Mouse (Mus musculus) kidney, adult 9 months (tissue): ENCODE measurements around the gene Fkbp11.
"Not testable (repeated sequence)": the region's sequence is repeated elsewhere in the genome, so short reads cannot be mapped to it uniquely, and the experiment has no call there.

Source experiments
- DNase-seq: peaks from one replicate; pipeline ENCODE4 v3.0.0; 2022

Gene Fkbp11

DNA sequence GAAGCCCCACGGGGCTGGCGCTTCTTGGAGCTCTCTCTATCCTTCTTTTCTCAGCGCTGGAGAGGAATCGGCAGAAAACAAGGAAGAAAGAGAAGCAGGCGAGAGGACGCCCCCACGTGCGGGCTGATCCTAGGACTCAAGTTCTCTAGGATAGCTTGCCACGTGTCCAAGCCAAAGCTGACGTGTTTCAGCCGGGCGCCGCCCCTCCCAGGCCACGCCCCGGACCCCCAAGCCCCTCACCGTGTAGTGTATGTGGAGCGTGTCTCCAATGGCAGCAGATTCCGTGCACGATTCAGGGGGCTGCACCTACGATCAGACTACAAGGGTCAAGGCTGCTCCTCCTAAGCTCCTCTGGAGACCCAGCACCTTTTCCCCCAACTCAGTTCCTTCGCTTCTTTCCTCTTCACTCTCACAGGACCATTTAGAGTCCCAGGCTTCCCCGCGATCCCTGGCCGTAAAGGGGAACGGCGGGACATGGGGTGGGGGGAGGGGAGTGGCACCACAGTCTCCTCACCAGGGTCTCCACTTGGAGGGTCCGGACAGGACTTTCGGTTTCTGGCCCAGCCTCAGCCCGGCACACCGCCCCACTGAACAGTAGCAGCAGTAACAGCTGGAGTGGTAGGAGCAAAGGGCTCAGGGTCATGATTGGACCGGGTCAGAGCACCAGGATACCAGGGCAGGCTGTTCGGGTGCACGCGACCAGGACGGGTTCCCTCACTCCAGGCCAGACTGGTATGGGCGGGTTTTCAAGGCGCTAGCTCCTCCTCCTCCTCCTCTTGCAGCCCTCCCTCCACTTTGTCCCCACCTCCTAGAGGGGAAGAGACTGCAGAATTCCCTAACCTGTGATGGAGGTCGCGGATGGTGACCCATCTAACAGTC lies at the start of gene Fkbp11:
TSS of gene Fkbp11 (minus strand) at position 756 of the 879 bp plus-strand sequence.
- peak; percentile 81 for DNase-seq

GRCm38 (mm10) chr15:98777762-98778161 lies 49.8 kb upstream of the Fkbp11 start, which contains the start of gene Wnt10b:
TSS of gene Wnt10b (minus strand) at chr15:98778150.
- DNase-seq: no peak

GRCm38 (mm10) chr15:98777005-98777616 lies 49.1 kb upstream of the Fkbp11 start:
- DNase-seq: no peak

DNA sequence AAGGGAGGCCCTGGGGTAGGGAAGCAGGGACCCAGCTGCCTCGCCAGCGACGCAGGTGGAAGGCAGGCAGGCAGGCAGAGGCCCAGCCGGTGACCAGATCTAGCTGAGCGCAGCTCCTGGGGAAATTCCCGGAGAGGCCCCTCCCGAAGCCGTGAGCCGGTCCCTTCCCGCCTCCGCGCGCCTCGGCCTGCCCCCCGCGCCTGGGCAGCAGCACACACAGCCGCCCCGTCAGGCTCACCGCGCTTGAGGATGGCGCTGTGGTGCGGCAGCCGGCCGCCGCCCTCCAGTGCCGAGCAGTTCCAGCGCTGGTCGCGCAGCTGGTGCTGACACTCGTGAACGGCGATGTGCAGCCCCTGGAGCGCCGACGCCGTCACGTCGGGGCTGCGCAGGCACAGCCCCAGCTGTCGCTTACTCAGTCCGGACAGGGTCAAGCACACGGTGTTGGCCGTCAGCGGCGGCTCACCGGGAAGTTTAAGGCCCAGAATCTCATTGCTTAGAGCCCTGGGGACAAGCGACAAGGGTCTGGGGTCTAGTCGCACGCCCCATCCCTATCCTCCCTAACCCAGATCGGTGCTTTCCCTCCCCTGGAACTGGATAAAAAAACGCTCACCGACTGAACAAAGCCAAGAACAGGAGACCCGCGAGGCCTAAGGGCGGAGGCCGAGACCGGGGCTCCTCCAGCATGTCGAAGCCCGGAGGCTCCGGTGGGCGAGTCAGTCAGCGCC lies 48.4 kb upstream of the Fkbp11 start:
- DNase-seq: peak; percentile 19

GRCm38 (mm10) chr15:98775533-98775932 lies 47.5 kb upstream of the Fkbp11 start:
- DNase-seq: no peak

GRCm38 (mm10) chr15:98774096-98774495 lies 46.1 kb upstream of the Fkbp11 start:
- no peak for DNase-seq

- peak; percentile 19 for DNase-seq
Measured at GRCm38 (mm10) chr15:98772511-98773211, 44.7 kb upstream of the Fkbp11 start.

DNA sequence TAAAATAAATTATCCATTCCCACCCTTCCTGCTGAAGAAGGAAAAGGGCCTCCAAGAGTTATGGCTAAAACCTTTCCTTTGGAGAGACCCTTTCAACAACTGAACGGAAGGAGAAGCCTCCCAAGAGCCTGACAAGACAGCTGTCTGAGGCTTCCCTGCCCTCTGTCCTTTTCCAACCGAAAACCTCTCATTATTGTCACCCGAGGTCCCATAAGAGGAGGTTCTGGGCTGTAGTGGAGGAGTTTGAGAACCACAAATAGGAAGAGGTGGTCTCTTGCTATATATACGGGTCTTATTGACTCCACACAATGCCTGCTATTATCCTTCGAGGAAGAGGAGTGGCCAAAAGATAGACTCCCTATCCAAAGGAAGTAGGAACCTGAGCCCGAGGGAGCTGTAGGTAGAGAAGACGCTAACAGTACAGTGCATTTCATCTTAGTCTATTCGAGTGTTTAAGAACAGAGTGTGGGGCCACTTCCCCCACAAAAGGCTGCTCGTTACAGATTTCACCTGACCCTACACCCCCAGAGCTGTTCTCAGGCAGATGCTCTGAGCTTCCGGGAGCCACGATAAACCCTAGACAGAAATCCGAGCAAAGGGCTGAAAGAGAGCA lies 43.9 kb upstream of the Fkbp11 start:
- DNase-seq: no peak

GRCm38 (mm10) chr15:98768259-98768658 lies 40.3 kb upstream of the Fkbp11 start:
- no peak for DNase-seq

GRCm38 (mm10) chr15:98765929-98766328 lies 37.9 kb upstream of the Fkbp11 start:
- no peak for DNase-seq

GRCm38 (mm10) chr15:98762670-98763529 lies 34.9 kb upstream of the Fkbp11 start, which contains the start of gene Arf3:
TSS of gene Arf3 (minus strand) at chr15:98763214.
- DNase-seq: peak; percentile 95

- DNase-seq: peak; percentile 79
Measured at GRCm38 (mm10) chr15:98762201-98762621, 34.2 kb upstream of the Fkbp11 start.

DNA sequence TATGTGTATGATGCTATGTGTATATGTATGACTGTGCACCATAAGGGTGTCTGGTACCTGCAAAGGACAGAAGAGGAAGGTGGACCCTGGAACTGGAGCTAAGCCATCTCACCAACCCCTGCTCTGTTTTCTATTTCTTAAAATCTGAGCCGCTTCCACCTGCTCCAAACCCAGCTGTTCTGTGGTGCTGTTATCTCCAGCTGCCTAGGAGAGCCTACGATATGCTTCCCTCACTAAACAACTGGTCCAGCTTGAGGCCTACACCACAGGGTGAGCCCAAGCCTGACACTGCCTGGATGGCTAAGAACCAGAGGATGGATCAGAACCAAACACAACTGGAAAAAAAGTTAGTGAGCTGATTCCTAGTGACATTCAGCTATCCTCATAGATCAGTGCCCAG lies 26.1 kb upstream of the Fkbp11 start:
- DNase-seq: no peak

DNA sequence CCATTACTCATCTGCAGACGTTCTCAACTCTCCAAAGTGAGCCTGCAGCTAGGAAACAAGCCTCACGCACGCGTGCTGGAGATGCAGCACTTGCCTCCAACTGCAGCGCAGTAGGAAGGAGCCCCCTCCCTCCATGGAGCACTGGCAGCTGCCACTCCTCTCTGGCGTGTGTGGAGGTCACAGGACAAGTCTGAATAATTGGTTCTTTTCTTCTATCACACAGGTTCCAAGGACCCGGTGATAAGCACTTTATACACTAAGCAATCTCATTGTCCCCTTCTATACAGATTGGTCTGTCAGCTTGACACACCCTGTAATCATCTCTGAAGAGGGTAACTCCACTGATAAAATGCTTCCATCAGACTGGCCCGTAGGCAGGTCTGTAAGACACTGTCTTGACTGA lies 25.0 kb upstream of the Fkbp11 start:
- DNase-seq: no peak

DNA sequence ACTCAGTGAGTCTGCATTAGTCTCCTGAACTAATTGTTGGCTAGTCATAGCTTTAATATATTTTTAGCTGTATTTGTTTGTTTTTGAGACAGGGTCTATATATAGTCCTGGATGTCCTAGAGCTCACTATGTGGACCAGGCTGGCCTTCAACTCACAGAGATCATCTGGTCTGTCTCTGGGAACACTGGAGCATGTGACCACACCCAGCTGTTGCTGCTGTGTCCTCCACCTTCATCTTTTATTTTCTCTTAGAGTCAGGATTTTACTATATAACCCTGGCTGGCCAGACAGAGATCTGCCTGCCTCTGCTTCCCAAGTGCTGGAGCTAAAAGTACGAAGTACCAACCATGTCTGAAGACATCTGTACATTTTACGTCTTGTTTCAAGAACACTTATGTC lies 21.1 kb upstream of the Fkbp11 start:
- no peak for DNase-seq

- no peak for DNase-seq
Measured at GRCm38 (mm10) chr15:98747296-98747695, 19.3 kb upstream of the Fkbp11 start.

GRCm38 (mm10) chr15:98746344-98746965 lies 18.5 kb upstream of the Fkbp11 start:
- no peak for DNase-seq

DNA sequence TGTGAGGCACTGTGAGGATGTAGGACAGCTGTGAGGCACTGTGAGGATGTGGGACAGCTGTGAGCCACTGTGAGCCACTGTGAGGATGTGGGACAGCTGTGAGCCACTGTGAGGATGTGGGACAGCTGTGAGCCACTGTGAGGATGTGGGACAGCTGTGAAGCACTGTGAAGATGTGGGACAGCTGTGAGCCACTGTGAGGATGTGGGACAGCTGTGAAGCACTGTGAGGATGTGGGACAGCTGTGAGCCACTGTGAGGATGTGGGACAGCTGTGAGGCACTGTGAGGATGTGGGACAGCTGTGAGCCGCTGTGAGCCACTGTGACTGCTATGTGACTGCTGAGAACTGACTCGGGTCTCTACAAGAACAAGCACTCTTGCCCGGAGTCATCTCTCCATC lies 15.9 kb upstream of the Fkbp11 start:
- DNase-seq: not testable (repeated sequence)

DNA sequence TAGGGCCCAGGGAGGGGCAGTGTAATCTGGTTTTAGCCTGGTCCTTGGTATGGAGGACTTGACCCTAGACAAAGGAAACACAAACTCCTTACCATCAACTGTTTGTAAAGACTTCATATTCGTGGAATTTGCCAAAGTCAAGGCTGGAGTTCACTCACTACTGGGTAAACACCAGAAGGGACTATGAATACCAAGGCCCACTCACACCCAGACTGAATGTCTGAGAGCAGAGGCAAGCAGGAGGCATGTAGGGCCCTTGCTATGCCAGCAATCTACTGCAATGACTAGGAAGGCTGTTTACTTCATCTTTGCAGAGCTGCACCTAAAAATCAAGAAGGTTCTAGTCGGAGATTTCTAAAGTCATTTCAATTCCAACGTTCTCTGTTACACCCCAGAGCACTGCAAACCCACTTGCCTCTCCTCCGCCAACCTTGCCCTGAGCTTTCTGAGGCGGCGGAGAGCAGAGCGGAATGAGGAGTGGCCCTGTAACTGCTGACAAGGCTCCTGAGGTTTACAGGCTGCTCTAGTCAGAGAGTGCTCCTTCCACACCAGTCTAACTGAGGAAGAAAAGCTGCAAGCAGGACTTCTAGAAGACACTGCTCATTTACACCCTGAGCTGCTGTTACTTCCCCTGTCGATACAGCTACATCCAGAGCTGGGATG lies 14.9 kb upstream of the Fkbp11 start:
- no peak for DNase-seq

DNA sequence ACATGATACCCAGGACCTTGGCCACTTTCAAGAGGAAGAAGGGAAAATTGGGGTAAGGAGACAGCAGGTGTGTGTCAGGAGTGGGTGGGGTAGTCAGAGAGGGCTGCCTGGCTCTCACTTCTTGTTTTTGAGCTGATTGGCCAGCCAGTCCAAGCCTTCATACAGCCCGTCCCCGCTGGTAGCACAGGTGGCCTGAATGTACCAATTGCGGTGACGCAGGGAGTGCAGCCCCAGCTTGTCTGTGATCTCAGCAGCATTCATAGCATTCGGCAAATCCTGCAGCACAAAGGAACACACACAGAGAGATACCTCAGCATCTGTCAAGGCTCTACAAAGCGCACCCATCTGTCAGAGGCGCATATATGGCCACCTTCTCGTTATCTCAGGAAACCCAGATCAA lies 12.2 kb upstream of the Fkbp11 start:
- no peak for DNase-seq
